Mouse (Mus musculus) heart, embryonic 14.5 days (tissue): Measurements from ENCODE around the gene Jmjd8. TPM values are rescaled to one million over a fixed set of nuclear protein-coding genes. Genes with fewer than 3 reads are reported as not detected.
"Not testable (repeated sequence)": the region's sequence is repeated elsewhere in the genome, so short reads cannot be mapped to it uniquely, and the experiment has no call there.

Source experiments
- ATAC-seq: fragments of 200-750 bp; cut with Nextera tagmentation; 2 replicates; pipeline ENCODE4 v1.8.0; 2017; ENCODE audit warnings: low read depth, moderate TSS enrichment; ENCODE audit not compliant: insufficient number of reproducible peaks, insufficient read depth, low FRiP score
- H3K27ac ChIP-seq, 2 experiments: fragments of 200-500 bp in 1 of 2; fragments of 300-500 bp in 1 of 2; sonication (generic) in 1 of 2; replicated peaks in 1 of 2; 2 replicates each; pipeline ENCODE4 v1.5.1; 2012 to 2014; ENCODE audit warnings: low read depth in 2 of 2, low read length in 2 of 2, control low read depth in 1 of 2, mild to moderate bottlenecking in 1 of 2, mixed read lengths in 1 of 2; ENCODE audit not compliant: control insufficient read depth in 1 of 2, insufficient read depth in 1 of 2
- H3K27me3 ChIP-seq: fragments of 300-500 bp; sonication (generic); 2 replicates; pipeline ENCODE4 v1.6.1; 2014; ENCODE audit warnings: mild to moderate bottlenecking, low read length, control low read depth; ENCODE audit not compliant: control insufficient read depth, insufficient read depth
- H3K36me3 ChIP-seq: fragments of 300-500 bp; sonication (generic); 2 replicates; pipeline ENCODE4 v1.6.1; 2014; ENCODE audit warnings: mild to moderate bottlenecking, control low read depth, low read length, mixed read lengths; ENCODE audit not compliant: control insufficient read depth, insufficient read depth
- H3K4me1 ChIP-seq, 2 experiments: fragments of 200-500 bp in 1 of 2; fragments of 300-500 bp in 1 of 2; sonication (generic) in 1 of 2; 2 replicates each; pipeline ENCODE4 v1.6.1; 2012 to 2014; ENCODE audit warnings: low read length in 2 of 2, control low read depth in 1 of 2, mixed read lengths in 1 of 2; ENCODE audit not compliant: control insufficient read depth in 2 of 2, insufficient read depth in 2 of 2
- H3K4me2 ChIP-seq: fragments of 300-500 bp; sonication (generic); 2 replicates; pipeline ENCODE4 v1.6.1; 2014; ENCODE audit warnings: mild to moderate bottlenecking, low read length
- H3K4me3 ChIP-seq, 2 experiments: fragments of 200-500 bp in 1 of 2; fragments of 300-500 bp in 1 of 2; sonication (generic) in 1 of 2; 2 replicates each; pipeline ENCODE4 v1.5.1; 2012 to 2014; ENCODE audit warnings: low read length in 2 of 2, mild to moderate bottlenecking in 2 of 2, control low read depth in 1 of 2, low read depth in 1 of 2, moderate library complexity in 1 of 2; ENCODE audit not compliant: control insufficient read depth in 1 of 2, insufficient read depth in 1 of 2
- H3K9ac ChIP-seq: fragments of 300-500 bp; sonication (generic); 2 replicates; pipeline ENCODE4 v1.6.1; 2014; ENCODE audit warnings: mild to moderate bottlenecking, low read length
- H3K9me3 ChIP-seq: fragments of 300-500 bp; sonication (generic); 2 replicates; pipeline ENCODE4 v1.6.1; 2016; ENCODE audit warnings: low read length, control low read depth; ENCODE audit not compliant: control insufficient read depth
- WGBS: fragments of 180-500 bp; shearing (Covaris S2); extraction: QIAGEN DNeasy Blood & Tissue Kit; methylation state at CpG from one replicate; pipeline ENCODE4 v1.1.7; 2014; 5-methylcytosine and 5-hydroxymethylcytosine counted together
- polyA plus RNA-seq: library from polyadenylated mRNA; unstranded; fragments of >200 nt; fragmentation: Nextera tagmentation; extraction: Ambion mirVana; gene quantifications from 2 replicates; pipeline ENCODE4 v1.2.1, GENCODE M21; 2014

Jmjd8 gene
- polyA plus RNA-seq, 1 experiment from 2014 or later, result 30.0 TPM

DNA sequence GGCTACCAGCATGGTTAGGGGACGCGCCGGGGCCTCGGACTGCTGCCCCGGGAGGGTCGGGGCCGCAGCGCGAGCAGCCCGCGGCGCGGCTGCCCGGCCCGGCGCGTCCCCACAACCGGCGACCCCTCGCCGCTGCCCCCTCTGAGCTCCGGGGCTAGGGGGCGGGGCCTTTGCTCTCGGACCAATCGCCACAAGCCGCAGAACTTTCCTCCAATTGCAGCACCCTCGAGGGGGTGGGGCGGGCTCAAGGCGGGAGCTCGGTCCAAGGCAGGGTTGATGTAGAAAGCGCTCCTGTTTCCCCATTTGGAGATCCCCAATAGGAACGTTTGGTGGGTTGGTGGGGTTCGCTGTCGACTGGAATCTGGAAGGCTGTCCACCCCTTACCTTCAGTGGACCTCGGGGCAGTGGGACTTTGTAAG is 31.7 kb upstream of the Jmjd8 start, which contains the start of gene Metrn:
Gene Metrn, minus strand, starts transcription at position 186 of the 419 bp plus-strand sequence.
- peak within 1 kb of the TSS; percentile 61 to 86 for H3K4me3 ChIP-seq
- peak within 1 kb of the TSS; percentile 95 for H3K4me2 ChIP-seq
- no peaks in the 10 kb centered on the region for H3K27me3 ChIP-seq
- no peaks in the 10 kb centered on the region for H3K36me3 ChIP-seq
- 0 out of 4 replicates have a peak within 1 kb of the TSS, but pooled peaks of 1 of the 2 experiments have one; percentile 24 for H3K27ac ChIP-seq
- WGBS, result 2% methylated on average over 35 of the region's 35 CpGs
- ATAC-seq, result peak; percentile 69
- peak within 1 kb of the TSS; percentile 67 for H3K9ac ChIP-seq
- peaks cover 17 to 25% of the 10 kb centered on the region in 2 experiments for H3K4me1 ChIP-seq
- no peaks in the 10 kb centered on the region for H3K9me3 ChIP-seq

DNA sequence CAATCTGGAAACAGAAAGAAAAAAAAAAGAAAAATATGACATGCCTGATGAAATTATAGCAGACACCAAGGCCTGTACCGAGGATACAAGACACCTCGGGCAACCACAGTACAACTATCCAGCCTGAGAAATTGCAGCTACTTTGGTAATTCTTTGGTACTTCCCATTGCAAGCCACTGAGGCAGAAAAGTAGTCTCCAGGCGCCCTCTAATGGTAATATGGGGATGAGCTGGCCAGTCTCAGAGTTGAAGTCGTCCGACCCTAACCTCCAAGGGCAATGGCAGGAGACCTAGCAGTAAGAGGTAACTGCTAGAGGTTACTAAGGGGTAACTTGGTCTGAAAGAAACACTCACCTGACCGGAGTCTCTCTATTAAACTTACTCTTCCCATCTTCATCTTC is 27.6 kb upstream of the Jmjd8 start:
- Histone ChIP-seq H3K4me3 (no peak overlapping the region), H3K9me3 (no peaks in the 10 kb centered on the region), H3K27ac (no peak overlapping the region), H3K4me1 (peaks cover 12 to 16% of the 10 kb centered on the region in 2 experiments), H3K36me3 (no peaks in the 10 kb centered on the region), H3K9ac (no peak overlapping the region), H3K27me3 (no peaks in the 10 kb centered on the region), H3K4me2 (no peak overlapping the region)
- ATAC-seq, result no peak
- WGBS, result 7% methylated on average over 6 of the region's 6 CpGs

DNA sequence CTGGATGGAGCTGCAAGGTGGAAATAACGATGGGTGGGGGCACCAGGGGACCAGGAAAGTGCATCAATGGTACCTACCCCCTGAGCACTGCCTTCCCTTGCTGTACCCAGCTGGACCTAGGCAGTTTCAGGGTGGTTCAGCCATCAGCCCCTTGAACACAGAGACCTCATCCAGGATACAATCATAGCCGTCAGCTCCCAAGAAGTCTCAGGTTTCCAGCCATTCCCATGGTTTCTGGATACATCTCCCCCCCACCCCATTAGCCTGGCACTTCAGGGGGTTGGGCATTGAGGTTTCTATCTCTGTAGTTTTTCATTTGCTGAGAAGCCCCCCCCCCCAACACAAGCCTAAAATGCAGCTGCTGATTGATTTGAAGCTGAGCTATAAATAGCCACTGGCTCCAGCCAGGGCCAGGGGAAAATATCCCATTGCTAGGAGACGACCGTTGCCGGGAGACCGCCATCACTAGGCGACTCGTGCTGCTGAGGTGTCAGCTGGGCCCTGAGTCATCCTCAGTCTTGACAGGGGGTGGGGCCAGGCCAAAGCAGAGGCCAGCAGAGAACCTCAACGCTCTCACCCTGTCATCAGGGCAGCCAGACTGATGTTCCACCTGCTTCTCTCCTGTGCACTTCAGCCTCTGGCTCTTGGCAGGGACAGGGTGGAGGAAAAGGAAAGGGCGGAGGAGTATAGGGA is 25.7 kb upstream of the Jmjd8 start:
- no peaks in the 10 kb centered on the region for H3K9me3 ChIP-seq
- ATAC-seq, result peak; percentile 82
- H3K36me3 ChIP-seq, result no peaks in the 10 kb centered on the region
- H3K27me3 ChIP-seq, result peaks cover 2% of the 10 kb centered on the region
- peaks cover 5 to 9% of the 10 kb centered on the region in 2 experiments for H3K4me1 ChIP-seq
- no peak overlapping the region for H3K9ac ChIP-seq
- peak overlapping the region; percentile 44 for H3K4me2 ChIP-seq
- peak overlapping the region in 1 of 2 experiments; percentile 25; a peak in 1 of 4 replicates for H3K27ac ChIP-seq
- no peak overlapping the region for H3K4me3 ChIP-seq
- 12% methylated on average over 10 of the region's 10 CpGs for WGBS

DNA sequence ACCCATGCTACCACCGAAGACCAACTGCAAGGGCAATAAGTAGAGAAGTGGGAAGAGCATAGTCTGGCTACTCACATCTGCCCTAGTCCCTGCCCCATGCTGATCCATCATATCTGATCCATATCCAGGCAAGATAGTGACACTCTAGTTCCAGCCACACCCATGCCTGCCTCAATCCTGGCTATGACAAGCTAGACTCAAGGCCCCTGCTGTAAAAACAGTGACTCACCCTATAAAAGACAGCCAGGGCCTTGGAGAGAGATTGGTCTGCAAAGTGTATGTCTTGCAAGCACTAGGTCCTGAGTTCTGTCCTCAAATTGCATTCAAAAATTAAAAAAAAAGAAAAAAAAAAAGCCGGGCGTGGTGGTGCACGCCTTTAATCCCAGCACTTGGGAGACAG is 22.2 kb upstream of the Jmjd8 start:
- Histone ChIP-seq H3K9ac (no peak overlapping the region), H3K4me3 (no peak overlapping the region), H3K27ac (no peak overlapping the region), H3K27me3 (peaks cover 37% of the 10 kb centered on the region), H3K9me3 (no peaks in the 10 kb centered on the region), H3K4me2 (no peak overlapping the region), H3K4me1 (peaks cover 9 to 15% of the 10 kb centered on the region in 2 experiments), H3K36me3 (no peaks in the 10 kb centered on the region)
- 84% methylated on average over 4 of the region's 4 CpGs for WGBS
- no peak for ATAC-seq

DNA sequence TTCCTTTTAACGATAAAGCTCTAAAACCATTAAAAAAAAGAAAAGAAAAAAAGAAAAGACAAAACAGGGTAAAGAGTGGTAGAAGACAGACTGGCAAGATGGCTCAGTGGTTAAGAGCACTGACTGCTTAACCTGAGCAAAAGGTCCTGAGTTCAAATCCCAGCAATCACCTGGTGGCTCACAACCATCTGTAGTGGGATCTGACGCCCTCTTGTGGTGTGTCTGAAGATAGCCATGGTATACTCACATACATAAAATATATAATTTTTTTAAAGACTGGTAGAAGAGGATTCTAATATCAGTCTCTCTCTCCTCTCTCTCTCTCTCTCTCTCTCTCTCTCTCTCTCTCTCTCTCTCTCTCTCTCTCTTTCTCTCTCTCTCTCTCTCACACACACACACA is 21.2 kb upstream of the Jmjd8 start:
- Histone ChIP-seq H3K4me1 (peaks cover 9 to 15% of the 10 kb centered on the region in 2 experiments), H3K27me3 (peaks cover 47% of the 10 kb centered on the region)
- not testable (repeated sequence) for ATAC-seq, H3K27ac ChIP-seq, H3K9me3 ChIP-seq, H3K4me2 ChIP-seq, H3K9ac ChIP-seq, H3K4me3 ChIP-seq, H3K36me3 ChIP-seq
- WGBS, result 46% methylated on average over 2 of the region's 2 CpGs

GRCm38 (mm10) chr17:25808028-25808427 is 20.6 kb upstream of the Jmjd8 start:
- peak overlapping the region in 1 of 2 experiments; percentile 64; a peak in 1 of 4 replicates for H3K4me3 ChIP-seq
- no peaks in the 10 kb centered on the region for H3K9me3 ChIP-seq
- 36% methylated on average over 5 of the region's 5 CpGs for WGBS
- H3K4me1 ChIP-seq, result peaks cover 4 to 10% of the 10 kb centered on the region in 2 experiments; a peak in 2 of 4 replicates
- no peak overlapping the region for H3K9ac ChIP-seq
- H3K27ac ChIP-seq, result no peak overlapping the region
- peak overlapping the region; percentile 96 for H3K4me2 ChIP-seq
- no peaks in the 10 kb centered on the region for H3K36me3 ChIP-seq
- H3K27me3 ChIP-seq, result peaks cover 52% of the 10 kb centered on the region
- no peak for ATAC-seq

GRCm38 (mm10) chr17:25808789-25809605 is 19.7 kb upstream of the Jmjd8 start, which contains the start of gene Fbxl16:
Gene Fbxl16, plus strand, starts transcription at chr17:25809085.
- Histone ChIP-seq H3K9me3 (no peaks in the 10 kb centered on the region), H3K4me1 (peaks cover 0 to 10% of the 10 kb centered on the region in 2 experiments; a peak in 1 of 4 replicates), H3K27ac (no peak within 1 kb of the TSS), H3K36me3 (no peaks in the 10 kb centered on the region), H3K4me2 (peak within 1 kb of the TSS; percentile 96), H3K4me3 (peak within 1 kb of the TSS; percentile 41 to 64), H3K9ac (peak within 1 kb of the TSS; percentile 70), H3K27me3 (peaks cover 54% of the 10 kb centered on the region)
- ATAC-seq, result peak; percentile 73
- under 1% methylated on average over 69 of the region's 100 CpGs for WGBS
